Mouse (Mus musculus) left cerebral cortex, postnatal 36 days (tissue): Measurements from ENCODE around the gene Socs4. TPM values are rescaled to one million over a fixed set of nuclear protein-coding genes. Genes with fewer than 3 reads are reported as not detected.

Experiments
- DNase-seq, 2 experiments: peaks; one replicate each; pipeline ENCODE4 v3.0.0; 2021 to 2022; ENCODE audit warnings: low spot score in 2 of 2, mixed read lengths in 1 of 2
- intact Hi-C: fragments of 180-260 bp; cut with DNase I; formaldehyde crosslinking; loops from one replicate; pipeline ENCODE4 v1.15.1; 2025
- total RNA-seq, 2 experiments: library from RNA; stranded (reverse); gene quantifications; 2 replicates each; pipeline ENCODE4 v1.2.3; 2021

The Socs4 gene
- total RNA-seq = 10 to 100 TPM; 11.5 to 11.6 TPM

DNA sequence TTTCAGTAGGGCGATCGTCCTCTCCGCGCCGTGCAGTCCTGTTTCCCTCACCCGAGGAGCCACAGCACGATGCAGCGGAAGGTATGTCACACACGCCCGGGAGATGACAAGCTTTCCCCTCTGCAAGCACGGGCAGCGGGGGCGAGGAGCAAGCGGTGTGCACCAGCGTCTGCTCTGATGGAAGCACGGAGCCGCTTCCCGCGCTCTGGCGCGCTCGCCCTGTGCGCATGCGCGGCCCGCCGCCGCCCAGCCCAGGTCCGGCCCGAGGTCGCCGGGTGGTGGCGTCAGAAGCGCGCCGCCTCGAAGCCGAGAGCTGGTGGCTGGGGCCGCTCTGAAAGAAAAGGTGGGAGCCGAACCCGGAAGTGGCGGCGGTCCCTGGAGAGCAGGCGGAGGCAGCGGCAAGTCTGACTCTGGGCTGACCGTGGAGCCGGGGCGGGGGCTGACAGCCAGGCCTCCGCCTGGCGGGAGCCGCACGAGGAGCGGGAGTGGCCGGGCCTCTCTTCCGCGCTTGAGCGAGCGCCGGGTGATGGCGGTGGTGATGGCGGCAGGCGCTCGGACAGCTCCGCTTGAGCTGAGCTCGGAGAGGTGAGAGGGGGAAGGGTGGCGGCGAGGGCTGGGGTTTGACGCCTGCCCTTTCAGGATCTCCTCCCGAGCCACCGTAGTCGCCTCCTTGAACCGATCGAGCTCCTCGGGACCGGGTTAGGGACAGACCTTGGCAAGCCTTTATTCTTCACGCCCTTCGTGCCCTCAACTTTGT, at the start of gene Socs4, which contains the start of gene Wdhd1:
Gene Socs4 (plus strand): TSS at position 295 of the 757 bp plus-strand sequence.
Gene Wdhd1 (minus strand): TSS at position 221 of the 757 bp plus-strand sequence.
- intact Hi-C loops = no loop called here
- peak; percentile 94 to 96 for DNase-seq

DNA sequence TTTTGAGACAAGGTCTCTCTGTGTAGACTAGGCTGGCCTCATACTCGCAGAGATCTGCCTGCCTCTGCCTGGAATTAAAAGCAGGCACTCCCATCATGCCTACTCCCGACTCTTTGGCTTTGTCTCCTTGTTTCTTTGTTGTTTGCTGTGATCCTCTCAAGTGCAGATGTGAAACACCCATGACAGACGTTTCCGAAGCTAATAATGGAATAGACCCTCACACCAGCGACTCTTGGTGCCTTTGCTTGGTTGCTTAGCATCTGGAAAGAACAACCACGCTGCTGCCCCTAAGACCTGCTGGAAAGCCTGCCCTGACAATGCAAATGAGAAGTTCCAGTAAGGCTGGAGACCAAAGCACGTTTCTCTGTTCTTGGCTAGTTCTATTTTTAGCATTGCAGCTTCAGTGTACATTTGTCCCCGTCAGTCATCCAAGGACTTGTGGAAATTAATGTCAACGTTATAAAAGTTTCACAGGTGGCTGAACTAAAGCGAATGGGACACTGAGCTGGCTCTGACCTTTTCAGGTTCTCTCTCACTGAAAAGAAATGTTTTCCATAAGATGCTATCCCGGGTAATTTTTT, 46.8 kb upstream of the Socs4 start:
- intact Hi-C loops = no loop called here
- DNase-seq = no peak

DNA sequence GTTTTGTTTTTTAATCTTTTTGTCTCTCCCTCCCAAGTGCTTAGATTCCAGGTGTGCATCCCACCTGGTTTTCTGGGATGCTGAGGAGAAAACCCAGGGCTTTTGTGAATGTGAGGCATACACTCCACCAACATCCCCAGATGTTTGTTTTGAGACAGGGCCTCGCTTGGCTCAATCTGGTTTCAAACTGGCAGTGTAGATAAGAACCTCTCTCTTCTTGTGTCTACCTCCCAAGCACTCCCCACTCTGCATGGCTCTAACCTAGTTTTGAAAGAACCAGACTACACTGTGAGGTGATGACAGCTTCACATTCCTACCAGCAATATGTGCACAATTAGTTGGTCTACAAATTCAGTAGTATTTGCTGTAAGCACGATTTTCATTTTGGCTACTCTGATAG, 43.1 kb upstream of the Socs4 start:
- intact Hi-C loops = no loop called here
- no peak for DNase-seq

DNA sequence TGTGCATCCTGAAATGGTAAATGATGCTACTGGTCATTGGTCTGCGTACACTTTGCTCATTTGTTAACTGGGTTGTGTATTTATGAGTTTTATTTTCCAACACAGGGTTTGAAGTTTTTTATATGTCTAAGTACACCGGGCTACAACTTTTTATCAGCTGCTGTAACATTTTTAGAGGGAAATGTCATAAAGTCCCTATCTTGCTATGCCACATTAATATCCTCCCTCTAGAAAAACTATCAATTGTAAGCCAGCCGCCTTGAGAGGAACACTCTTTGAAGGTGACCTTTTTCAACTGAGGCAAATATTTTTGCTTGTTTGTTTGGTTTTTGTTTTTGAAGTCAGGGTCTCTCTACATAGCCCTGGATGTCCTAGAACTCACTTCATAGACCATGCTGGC, 42.7 kb upstream of the Socs4 start:
- DNase-seq = no peak
- intact Hi-C loops = no loop called here

DNA sequence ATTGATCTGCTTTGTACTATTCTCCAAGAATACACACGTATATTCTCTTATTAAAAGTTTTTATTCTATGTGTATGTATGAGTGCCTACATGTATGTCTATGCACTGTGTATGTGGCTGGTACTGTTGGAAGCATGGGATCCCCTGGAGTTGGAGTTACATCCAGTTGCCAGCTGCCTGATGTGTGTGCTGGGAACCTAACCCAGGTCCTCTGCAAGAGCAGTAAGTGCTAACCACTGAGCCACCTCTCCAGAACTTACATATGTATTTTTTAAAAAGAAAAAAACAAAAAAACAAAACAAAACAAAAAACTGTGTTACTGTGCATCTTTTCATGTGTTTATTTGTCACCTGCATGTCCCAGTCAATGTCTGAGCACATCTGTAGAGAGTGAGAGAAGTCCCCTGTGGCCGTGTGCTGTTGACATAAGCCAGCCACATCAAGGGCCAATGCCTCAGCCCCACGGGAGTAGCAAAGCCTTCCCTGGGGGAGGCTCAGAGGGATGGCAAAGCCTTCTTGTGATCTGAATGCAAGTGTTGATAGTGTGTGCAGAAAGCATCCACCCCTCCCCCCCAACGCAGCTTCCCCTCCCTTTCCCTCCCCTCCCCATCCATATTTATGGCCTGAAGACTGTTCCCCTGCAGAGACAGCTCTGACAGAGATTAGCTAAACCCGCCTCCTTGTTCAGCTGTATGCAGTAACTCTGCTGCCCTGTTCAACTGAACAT, 42.0 kb upstream of the Socs4 start:
- DNase-seq = no peak
- intact Hi-C loops = no loop called here

DNA sequence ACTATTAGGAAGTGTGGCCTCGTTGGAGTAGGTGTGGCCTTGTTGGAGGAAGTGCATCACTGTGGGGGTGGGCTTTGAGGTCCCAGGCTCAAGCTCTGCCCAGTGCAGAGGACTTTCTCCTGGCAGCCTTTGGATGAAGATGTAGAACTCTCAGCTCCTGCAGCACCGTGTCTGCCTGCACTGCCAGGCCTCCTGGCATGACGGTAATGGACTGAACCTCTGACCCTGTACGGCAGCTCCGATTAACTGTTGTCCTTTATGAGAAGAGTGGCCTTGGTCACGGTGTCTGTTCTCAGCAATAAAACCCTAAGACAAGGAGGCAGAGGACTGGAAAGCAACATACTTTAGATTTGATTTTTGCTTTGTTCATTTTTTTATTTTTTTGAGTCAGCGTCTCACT, 40.2 kb upstream of the Socs4 start:
- DNase-seq = no peak
- intact Hi-C loops = no loop called here

DNA sequence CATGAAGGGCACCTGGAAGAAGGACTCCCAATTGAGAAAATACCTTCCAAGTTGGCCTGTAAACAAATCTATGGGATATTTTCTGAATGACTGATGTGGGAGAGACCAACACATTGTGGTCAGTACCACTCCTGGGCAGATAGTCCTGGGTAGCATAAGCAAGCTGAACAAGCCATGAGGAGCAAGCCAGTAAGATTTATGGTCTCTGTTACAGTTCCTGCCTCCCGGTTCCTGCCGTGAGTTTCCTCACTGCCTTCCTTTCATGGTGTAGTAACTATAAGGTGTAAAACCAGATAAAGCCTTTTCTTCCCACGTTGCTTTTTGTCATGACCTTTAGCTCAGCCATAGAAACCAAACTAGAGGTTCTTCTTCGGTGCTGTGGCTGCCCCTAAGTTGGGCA, 39.4 kb upstream of the Socs4 start:
- DNase-seq = no peak
- intact Hi-C loops = no loop called here

DNA sequence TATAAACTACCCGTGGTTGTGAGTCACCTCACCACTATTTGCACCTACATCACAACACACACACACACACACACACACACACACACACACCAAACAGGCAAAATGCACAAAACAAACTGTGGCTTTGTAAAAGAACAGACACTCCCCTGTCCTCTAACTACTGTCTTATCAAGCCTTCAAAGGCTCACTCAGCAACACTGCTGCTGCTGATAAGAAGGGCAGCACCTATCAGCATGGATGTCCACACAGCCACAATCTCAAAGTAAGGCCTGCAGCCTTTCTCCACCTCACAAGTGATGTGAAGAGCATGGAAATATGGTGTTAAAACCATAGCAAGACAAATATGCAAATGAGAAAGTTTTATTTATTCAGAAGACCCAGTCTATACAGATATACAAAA, 36.1 kb upstream of the Socs4 start:
- intact Hi-C loops = no loop called here
- no peak for DNase-seq

DNA sequence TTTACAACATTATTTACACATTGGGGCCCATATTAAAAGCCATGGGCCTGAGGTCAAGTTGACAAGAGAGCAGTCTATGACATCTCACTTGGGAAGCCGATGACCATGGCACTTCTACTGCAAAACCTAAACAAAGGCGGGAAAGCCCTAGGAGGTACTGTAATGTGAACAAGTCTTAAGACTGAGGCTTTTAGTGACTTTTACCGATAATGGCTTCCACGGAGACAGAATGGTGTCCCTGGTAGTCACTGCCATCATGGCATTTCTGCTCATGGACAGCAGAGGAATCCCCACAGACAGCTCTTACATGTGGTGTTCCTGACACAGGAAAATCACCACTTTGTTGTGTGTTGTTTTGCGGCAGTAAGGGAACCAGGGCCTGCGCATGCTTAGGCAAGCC, 35.7 kb upstream of the Socs4 start:
- intact Hi-C loops = no loop called here
- DNase-seq = no peak

DNA sequence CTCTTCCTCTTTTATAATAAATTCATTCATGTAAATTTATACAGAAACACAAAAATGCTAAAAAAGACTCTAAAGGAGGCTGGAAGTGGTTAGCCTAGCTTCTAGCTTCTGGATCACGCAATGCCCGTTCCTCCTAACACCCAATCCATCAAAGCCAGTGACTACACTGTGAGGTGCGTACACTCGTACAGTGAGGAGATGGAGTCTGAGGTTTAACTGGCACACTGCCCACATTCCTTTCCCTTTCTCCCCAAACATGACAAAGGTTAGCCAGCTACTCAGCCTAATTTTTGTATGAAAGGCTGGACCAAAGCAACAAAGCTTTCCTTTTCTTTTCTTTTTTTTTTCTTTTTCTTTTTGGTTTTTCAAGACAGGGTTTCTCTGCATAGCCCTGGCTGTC, 34.0 kb upstream of the Socs4 start:
- intact Hi-C loops = no loop called here
- DNase-seq = no peak

DNA sequence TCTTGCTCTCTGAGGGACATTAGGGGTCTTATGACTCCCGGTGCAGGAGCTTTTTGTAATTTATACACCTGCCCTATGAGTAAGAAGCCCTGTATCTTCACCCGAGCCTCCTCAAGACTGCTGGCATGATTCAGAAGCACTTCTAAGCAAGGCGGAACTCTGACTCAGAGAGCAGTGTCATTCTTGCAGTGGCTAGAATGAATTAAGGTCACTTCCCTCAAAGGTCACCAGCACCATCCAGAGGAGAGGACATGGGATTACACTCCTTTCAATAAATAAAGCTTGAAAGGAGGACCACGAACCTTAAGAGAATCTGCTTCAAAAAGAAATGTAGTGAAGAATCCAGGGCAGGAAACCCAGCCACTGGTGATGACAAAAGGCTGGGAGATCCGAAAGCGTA, 26.9 kb upstream of the Socs4 start:
- DNase-seq = no peak
- intact Hi-C loops = no loop called here

DNA sequence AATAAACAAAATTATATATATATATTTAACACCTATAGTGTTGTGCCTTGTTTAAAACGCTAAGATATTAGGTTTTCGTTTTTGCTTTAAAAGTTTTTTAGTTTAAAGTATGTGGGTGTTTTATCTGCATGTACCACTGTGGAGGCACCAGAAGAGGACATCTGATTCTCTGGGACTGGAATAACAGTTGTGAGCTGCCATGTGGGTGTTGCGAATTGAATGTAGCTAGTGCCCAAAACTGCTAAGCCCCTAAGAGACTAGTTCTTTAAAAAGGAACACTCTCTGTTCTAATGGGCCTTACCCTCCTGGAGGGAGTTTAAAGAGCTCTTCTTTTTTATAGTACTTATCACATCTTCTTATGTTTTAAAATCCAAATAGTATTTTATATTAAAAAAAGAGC, 11.9 kb upstream of the Socs4 start:
- intact Hi-C loops = loop anchor here (5.0 kb wide), 1 partner anchor 173 kb away; no protein-coding TSS in a partner anchor
- peak in 1 of 2 experiments; percentile 17 for DNase-seq

DNA sequence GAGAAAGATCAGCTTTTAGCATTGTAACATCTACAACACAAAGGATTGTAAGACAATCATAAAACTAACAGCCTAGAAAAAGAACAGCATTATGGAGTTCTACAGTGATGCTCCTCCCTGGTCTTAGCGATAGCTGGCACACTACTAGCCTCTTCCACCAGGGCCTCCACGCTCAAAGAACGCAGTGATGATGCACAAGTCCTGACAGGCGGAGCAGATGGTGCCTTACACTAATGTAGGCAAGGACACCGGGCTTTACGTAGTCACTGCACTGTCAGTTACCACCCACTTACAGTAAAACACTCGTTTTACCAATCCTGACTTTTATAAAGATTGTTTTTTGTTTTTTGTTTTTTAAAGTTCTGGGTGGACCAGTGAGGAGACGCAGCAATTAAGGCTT, 10.9 kb upstream of the Socs4 start:
- intact Hi-C loops = loop anchor here (5.0 kb wide), 1 partner anchor 174 kb away; no protein-coding TSS in a partner anchor

DNA sequence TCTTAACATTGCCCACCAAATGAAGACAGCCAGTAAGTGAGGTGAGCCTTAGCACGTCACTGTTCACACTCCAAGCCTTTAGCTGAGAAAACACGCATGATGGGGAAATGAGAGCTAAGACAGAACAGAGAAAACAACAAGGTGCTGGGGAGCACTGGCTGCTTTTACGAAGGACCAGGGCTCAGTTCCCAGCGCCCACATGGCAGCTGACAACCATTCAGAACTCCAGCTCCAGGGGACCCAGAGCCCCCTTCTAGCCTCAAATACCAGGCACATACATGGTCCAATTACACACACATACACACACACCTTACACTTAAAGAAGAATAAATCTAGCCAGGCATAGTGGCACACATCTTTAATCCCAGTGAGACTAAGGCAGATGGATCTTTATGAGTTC, 7.7 kb upstream of the Socs4 start:
- DNase-seq = no peak
- intact Hi-C loops = loop anchor here (5.0 kb wide), 1 partner anchor 177 kb away; no protein-coding TSS in a partner anchor

More for the DNA sequence above, 10.9 kb upstream of the Socs4 start:
- peak; percentile 10 to 30 for DNase-seq

DNA sequence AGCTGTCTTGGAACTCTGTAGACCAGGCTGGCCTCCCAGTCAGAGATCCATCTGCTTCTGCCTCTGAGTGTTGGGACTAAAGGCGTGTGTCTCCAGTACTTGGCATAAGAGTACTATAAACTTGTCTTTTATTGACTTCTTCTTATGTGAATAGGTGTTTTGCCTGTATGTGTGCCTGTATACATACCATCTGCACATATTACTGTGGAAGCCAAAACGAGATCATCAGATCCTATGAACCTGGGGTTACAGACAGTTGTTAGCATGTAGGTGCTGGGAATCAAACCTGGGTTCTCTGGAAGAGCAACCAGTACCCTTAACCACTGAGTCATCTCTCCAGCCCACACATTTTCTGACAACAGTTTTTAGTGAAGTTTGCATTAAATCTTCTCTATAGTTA, 7.0 kb upstream of the Socs4 start:
- intact Hi-C loops = loop anchor here (5.0 kb wide), 1 partner anchor 177 kb away; no protein-coding TSS in a partner anchor
- DNase-seq = no peak

DNA sequence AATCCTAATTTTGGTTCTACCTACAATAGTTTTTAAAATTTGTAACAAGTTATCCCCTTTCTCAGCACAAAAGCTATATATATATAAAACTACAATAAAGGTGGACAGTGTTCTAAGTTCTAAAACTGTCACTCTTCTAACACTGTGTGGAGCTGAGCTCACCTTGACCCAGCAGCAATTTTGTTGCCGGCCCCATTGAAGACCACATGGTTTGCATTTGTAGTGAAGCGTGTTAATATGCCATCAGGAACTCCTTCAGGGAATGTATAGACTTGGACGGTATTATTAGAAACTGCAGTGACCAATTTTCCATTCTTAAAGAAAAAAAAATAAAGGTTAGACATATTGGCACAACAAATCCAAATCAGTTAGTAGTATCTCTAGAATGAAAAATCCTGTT, 3.0 kb upstream of the Socs4 start:
- DNase-seq = no peak
- intact Hi-C loops = no loop called here

DNA sequence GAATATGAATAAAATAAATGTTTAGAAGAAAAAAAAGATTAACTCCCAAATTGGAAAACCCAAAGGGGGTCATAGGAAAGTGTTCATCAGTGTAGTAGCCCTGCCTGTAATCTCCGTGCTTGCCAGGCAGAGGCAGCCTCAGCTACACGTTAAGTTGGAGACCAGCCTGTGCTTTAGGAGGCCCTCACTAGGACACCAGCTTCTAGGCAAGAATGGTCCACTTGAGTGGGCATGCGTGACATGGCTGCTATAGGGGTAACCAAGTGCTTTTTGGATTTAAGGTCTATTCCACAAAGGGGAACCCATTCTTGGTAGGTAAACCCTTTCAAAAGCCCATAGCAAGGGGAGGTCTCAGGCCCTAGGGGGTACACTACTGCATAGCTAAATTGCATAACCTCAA, 1.3 kb upstream of the Socs4 start:
- no peak for DNase-seq
- intact Hi-C loops = no loop called here

DNA sequence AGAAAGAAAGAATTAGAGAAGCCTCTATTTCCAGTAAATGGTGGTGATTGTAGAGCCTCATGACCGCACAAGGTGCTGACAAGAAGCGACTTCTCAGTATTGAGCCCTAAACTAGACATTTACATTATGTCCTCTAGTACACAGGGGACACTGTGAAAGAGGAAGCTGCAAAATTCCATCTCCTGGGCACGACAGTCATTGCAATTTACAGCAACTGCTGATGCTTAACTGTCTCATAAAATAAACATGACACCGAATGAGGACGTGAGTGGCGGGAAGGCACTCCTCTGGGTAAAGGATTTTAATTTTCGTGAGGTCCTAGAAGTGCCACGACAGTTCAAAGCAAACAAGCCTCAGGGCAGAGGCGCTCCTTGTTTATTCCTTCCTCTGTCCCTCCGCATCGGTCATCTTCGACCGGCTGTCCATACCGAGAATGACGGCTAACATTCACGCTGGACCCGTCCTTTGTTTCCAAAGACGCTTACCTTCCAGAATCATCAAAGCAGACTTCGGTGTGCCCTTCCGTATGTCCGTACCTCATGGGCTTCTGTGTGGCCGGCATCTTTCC, 611 bp upstream of the Socs4 start:
- intact Hi-C loops = no loop called here
- no peak for DNase-seq

DNA sequence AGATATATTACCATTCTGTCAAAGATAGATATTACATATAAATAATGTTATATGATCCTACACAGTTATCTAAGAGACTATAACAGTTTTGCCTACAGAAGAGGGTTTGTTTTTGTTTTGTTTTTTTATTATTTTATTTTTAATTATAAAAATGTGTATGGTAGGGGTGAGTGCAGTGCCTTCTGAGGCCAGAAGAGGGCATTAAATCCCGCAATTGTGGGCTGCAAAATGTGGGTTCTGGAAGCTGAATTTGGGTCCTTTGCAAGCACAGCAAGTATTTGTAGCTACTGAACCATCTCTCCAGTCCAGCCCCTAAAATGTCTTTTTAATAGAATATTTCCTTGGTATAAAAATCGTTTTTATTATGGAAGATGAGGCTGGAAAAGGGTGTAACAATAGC, 2.3 kb downstream of the Socs4 start:
- intact Hi-C loops = no loop called here
- DNase-seq = no peak

DNA sequence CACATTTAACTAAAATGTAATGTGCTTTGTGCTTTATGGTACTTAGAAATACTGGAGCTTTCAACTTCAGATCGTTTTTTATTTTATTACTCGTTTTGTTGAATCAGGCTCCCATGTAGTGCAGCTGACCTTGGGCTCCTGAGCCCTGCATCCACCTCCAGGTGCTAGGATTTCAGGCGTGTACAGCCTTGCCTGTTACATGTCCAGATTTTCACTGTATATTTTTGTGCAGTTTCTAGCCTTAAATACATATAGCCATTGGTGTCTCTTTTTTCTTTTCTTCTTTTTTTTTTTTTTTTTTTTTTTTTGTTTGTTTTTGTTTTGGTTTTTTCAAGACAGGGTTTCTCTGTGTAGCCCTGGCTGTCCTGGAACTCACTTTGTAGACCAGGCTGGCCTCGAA, 4.8 kb downstream of the Socs4 start:
- intact Hi-C loops = no loop called here

More for the DNA sequence above, 4.8 kb downstream of the Socs4 start:
- no peak for DNase-seq
